Mouse (Mus musculus) neutrophil, adult 5-6 weeks (primary cell): ENCODE data around the gene Fgf9. TPM values are rescaled to one million over a fixed set of nuclear protein-coding genes. Genes with fewer than 3 reads are reported as not detected.

Experiments
- ATAC-seq: fragments of 151-379, 151-347 bp; 2 replicates; pipeline ENCODE4 v1.8.0; 2017; ENCODE audit warnings: mild to moderate bottlenecking, moderate TSS enrichment; ENCODE audit not compliant: insufficient number of reproducible peaks, poor library complexity, low FRiP score, severe bottlenecking; ENCODE audit errors: extremely low read depth
- total RNA-seq: library from RNA; stranded (forward); fragments of 200-1000 nt; gene quantifications from 2 replicates; pipeline ENCODE4 v1.2.3, GENCODE M21; 2017

The Fgf9 gene
- not detected in 2 replicates for total RNA-seq

- no peak for ATAC-seq
These were observed at the start of gene Fgf9 for GRCm38 (mm10) chr14:58070481-58071119. Fgf9 (plus strand) TSS chr14:58070547.

DNA sequence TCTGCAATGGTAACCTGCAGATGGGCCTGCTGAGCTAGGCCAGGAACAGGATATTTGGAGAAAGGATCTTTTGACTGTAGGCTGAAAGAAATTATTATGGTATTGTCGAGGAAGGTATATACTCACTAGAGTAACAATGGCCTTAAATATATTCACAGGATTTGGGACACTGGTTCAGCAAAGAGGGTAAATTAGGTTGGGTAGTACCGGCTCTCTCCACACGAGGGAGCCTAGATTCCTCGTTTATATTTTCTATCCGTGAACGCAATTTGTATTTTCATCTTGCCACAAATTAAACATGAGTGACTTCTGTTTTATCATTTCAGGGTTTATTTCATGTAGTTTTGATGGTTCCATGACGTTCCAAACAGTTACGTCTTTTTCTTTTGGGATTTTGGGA lies 35.8 kb upstream of the Fgf9 start:
- ATAC-seq: no peak

GRCm38 (mm10) chr14:58036174-58036573 lies 34.2 kb upstream of the Fgf9 start:
- ATAC-seq: no peak

- no peak for ATAC-seq
These were observed 23.6 kb upstream of the Fgf9 start for GRCm38 (mm10) chr14:58046639-58047284.

GRCm38 (mm10) chr14:58050691-58051090 lies 19.7 kb upstream of the Fgf9 start:
- no peak for ATAC-seq

- ATAC-seq: no peak
These were observed 2.8 kb upstream of the Fgf9 start for GRCm38 (mm10) chr14:58067586-58067985.

- no peak for ATAC-seq
These were observed 1.7 kb upstream of the Fgf9 start for GRCm38 (mm10) chr14:58068641-58069040.

- ATAC-seq: no peak
These were observed 420 bp upstream of the Fgf9 start for GRCm38 (mm10) chr14:58069927-58070326.

DNA sequence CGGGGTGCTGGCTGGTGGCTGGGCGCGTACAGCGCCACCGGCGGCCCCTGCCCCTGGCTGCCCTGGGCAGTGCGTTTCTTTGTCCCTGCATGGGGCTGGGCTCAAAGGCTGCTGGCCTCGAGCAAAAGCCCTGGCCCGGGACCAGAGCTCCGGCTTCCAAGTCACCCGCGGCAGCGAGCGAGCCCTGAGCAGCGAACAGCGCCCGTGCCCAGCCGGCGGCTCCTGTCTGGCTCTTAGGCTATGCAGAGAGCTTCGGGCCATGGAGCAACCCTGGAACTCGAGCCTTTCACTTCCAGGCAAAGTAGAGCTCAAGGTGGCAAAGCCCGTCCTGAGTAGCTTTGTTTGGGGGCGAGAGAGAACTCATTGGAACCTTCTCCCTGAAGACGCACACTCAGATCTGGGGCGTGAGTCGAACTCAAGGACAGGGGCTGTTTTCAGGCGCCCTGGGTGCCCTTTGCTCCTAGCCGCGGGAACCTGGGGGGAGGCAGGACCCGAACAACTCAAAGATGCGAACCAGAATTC lies 834 bp downstream of the Fgf9 start:
- no peak for ATAC-seq

DNA sequence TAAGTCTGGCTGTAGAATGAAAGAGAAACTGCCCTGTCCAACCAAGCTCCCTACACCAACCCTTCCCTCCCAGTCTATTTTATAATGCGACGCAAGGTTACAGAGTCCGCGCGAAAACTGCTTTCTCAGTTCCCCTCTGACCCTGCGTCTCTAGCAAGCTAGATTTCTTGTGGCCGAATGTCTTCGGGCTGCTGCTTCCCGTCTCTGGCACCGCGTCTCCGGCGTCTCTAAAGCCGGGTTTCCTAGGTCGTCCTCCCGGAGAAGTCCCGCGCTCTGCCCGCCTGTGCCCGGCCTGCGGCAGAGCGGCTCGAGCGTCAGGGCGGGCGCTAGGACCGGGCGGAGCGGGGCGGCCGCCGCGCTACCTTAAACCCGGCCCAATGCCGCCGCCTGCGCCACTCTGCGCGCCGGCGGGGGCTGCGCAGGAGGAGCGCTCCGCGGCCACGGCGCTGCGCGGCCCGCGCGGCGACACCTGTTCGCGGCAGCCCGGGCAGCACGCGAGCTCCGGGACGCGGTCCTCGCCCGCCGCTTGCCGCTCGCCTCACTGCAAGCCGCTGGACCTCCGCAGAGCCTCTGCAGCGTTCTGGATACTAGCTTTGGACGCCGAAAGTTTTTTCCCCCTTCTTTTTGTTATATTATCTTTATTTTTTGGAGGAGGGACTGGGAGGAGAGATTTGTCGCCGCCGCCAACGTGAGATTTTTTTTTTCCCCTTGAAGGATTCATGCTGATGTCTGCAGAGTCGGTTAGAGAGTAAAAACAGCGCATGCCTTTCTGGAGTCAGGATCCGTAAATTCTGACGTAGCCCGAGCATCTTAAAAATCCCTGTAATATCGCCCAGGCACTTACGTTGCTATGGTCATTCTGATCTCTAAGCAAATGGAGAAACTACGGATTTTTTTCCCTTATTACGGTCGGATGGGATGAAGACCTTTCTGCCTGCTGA lies 1.8 kb downstream of the Fgf9 start:
- no peak for ATAC-seq

DNA sequence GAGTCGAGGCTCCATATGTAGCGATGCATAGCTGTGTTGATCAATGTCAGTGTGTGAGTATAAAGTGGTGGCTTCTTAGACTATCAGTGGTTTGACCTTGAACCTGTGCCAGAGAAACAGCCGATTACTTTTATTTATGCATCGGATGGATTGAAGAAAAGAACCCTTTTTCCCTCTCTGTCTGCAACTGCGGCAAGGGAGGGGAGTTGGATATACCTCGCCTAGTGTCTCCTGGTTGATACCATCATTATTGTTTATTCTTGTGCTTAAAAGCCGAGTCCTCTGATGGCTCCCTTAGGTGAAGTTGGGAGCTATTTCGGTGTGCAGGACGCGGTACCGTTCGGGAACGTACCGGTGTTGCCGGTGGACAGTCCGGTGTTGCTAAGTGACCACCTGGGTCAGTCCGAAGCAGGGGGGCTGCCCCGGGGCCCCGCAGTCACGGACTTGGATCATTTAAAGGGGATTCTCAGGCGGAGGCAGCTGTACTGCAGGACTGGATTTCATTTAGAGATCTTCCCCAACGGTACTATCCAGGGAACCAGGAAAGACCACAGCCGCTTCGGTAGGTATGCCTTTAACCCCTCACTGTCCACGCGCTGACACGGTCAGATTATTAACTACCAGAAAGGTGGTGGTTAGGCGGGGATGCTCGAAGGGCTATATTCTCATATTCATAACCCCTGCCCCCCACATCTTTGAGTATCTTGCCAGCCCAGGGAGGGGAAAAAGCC lies 2.6 kb downstream of the Fgf9 start:
- no peak for ATAC-seq

- no peak for ATAC-seq
These were observed 3.6 kb downstream of the Fgf9 start for GRCm38 (mm10) chr14:58073936-58074335.

DNA sequence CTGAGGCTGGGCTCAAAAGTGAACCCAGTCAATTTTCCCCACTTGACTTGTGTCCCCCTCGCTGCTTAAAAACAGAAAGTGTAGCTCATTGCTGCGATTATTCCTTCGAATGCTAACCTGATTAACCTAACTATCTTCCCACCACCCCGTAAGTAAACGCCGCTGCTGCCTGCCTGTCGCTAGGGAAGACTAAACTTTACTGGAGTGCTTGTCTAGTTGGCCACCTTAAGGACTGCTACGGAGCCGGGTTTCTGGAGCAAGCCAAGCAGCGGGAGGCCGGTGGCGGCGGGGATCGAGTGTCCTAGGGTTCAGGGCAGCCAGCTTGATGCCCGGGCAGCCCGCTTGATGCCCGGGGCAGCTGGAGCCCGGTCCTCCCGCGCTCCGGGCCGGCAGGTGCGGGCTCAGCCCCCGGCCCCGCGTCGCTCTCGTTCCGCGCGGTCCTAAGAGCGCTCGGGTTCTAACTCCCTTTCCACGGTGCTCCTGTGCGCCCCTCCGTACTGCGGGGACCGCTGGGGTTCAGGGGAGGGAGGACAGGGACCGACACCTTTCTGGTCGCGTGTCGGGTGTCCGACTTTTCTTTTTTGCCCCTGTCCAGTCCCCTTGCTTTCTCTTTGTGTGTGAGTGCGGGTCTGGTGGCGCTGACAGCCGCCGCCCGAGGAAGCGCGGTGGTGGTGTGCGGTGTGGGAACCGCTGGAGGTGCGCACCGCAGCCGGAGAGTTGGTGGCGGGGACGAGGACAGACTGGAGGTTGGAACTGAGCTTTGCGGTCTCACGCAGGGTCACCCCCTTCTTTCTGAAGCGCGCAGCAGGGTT lies 4.5 kb downstream of the Fgf9 start:
- ATAC-seq: no peak; the same call in 1 of the 2 replicates

DNA sequence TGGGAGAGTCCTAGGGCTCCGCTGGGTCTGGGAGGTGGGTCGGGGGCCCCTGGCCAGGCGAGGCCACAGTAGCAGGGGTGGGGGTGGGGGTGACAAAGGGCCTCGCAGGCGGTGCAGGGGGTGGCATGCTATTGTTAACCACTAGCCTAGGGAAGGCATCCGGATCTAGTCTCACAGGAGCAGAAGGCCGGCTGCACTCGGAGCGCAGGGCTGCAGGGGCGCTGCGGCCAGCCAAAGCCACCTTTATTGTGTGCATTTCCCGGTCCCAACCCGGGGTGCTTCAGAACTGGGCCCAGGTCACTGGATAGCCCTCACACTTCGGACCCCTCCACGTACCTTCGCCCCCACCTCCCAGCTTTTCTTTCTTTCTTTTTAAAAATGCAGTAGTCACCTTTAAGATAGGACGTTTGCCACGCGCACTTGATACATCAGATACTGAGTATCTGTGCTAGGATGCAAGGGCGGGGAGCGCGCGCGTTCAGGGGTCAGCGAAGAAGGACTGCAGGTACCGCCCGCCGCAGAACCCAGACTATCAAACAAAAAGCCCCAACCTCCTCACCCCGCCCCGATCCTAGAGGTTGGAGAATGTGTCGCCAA lies 5.2 kb downstream of the Fgf9 start:
- ATAC-seq: no peak

- ATAC-seq: no peak
These were observed 5.7 kb downstream of the Fgf9 start for GRCm38 (mm10) chr14:58076030-58076521.

- no peak for ATAC-seq
These were observed 6.4 kb downstream of the Fgf9 start for GRCm38 (mm10) chr14:58076726-58077255.

GRCm38 (mm10) chr14:58079471-58079870 lies 9.1 kb downstream of the Fgf9 start:
- no peak for ATAC-seq
